Mouse (Mus musculus) G1E-ER4 (cell line): ENCODE data around the gene Atp5h. TPM values are rescaled to one million over a fixed set of nuclear protein-coding genes. Genes with fewer than 3 reads are reported as not detected.

Experiments
- GATA1 ChIP-seq: IDR thresholded peaks from one replicate; pipeline ENCODE4 v1.8.0; 2012; ENCODE audit warnings: low read length, inconsistent platforms
- polyA plus RNA-seq: library from polyadenylated mRNA; stranded (reverse); fragments of >175 nt; gene quantifications from 2 replicates; pipeline ENCODE4 v1.2.3, GENCODE M21; 2012

Gene Atp5h
- polyA plus RNA-seq, 1 experiment: 69.9 TPM

DNA sequence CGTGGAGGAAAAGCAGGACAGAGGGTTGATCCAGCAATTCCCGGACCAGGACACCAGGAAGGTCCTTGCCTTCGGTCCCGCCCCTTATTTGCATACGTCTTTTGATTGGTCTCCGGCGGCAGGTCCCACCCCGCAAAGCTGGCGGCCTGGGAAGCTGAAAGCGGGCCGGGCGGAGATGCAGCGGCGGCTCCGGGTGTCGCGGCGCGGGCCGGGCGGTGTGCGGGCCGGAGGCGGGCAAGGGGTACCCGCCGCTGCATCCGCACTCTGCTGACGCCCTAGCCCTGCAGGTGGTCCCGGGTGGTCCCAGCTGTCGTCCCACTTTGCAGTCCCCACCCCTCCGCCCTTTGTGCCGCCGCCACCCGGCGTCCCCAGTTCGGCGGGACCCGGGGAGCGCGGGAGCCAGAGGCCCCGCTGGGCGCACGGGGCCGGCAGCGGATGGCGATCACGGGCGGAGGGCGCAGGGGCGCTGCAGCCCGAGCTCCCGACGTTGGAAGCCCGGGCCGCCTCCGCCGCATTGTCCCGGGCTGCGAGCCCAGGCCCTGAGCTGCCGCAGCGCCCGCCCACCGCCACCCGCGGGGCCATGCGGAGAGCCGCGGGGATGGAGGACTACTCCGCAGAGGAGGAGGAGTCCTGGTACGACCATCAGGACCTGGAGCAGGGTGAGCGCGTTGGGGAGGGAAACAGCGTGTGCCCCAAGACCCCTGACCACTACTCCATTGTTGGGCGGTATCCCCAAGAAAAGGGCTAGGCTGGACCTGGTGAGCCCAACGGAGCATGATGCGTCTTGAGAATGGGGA lies 37.8 kb downstream of the Atp5h start, which contains the start of gene Cdr2l:
Gene Cdr2l (plus strand): TSS at position 174 of the 797 bp plus-strand sequence.
- TF ChIP-seq GATA1: no peak

DNA sequence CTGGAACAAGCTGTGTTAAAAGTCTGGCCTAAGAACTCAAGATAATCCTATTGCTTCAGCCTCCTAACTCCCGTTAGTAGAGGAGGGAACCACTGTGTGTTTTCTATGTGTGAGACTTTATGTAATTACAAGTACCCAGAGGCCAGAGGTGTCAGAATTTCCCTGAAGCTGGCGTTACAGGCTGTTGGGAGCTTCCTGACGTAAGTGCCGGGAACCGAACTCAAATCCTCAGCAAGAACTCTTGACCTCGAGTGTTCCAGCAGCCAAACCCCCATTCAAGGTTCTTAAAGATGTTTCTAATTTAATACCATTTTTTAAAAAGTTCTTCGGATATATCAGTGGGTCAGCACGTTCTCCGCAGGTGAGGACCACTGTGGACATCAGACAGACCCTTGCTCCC lies 38.5 kb downstream of the Atp5h start:
- TF ChIP-seq GATA1: no peak

DNA sequence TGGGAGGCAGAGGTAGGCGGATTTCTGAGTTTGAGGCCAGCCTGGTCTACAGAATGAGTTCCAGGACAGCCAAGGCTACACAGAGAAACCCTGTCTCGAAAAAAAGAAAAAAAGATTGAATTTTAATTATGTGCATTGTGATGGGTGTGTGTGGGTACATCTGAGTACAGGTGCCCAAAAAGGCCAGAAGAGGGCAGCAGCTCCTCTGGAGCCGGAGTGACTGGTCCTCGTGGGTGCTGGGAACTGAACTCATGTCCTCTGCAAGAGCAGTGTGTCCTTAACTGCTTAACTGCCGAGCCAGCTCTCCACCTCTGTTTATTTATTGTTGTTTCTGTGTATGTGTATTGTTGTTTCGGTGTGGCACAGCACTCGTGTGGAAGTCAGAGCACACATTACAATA lies 41.9 kb downstream of the Atp5h start:
- no peak for TF ChIP-seq GATA1

DNA sequence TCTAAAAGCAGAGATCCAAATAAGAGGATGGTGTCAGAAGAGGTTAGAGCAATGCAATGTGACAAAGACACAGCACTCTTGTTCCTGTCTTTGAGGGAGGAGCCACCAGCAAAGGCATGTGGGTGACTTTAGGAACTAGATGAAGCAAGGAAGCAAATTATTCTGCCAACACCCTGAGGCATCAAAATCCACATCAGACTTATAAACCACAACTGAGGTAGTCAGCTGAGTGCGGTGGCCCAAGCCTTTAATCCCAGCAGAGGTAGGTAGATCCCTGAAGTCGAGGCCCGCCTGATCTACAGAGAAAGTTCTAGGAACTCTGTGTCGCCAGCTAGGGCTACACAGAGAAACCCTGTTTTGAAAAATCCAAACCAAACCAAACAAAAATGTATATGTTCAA lies 42.5 kb downstream of the Atp5h start:
- TF ChIP-seq GATA1: no peak

DNA sequence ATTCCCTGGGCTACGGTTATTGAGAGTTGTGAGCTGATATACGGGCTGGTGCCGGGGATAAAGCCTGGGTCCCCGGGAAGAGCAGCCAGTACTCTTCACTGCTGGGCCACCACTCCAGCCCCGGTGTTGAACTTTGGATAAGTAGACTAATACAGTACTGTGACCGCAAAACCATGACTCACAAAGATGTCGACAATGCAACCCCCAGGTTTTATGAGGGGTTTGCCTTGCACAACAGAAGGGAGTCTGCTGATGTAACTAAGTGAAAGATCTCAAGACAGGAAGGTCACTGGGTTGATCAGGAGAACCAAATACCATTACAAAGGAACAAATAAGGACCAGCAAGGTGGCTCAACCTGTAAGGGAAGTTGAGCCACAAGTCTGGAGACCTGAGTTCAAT lies 43.0 kb downstream of the Atp5h start:
- TF ChIP-seq GATA1: no peak

DNA sequence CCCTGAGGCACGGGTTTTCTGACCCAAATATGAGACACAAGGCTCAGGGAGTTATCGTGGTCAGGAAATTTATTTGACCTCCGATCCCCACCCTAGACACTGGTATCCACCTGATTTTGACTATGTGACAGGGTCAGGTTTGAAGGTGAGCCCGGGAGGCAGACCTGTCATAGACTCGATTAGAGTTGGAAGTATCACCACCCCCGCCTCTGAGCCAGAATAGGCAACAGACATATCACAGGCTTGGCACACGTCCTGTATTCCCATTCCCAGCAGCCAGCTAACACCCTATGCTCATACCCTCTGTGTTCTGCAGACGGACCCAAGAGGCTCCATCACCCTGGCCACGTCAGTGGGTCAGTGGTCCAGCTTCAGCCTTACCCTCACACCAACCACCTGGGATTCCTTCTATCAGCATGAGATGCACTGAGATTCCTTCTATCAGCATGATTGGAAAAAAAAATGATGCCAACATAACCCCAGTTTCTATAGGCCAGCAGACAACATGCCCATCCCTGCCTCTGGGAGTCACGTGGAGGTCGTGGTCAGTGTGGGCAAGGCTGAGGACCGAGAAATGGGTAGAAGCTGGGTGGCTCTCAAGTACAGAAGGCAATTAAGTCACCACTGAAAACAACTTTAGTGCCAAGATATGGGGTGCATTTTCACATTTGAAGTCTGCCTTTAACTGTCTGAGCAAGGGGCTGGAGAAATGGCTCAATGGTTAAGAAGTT lies 44.9 kb downstream of the Atp5h start:
- no peak for TF ChIP-seq GATA1

DNA sequence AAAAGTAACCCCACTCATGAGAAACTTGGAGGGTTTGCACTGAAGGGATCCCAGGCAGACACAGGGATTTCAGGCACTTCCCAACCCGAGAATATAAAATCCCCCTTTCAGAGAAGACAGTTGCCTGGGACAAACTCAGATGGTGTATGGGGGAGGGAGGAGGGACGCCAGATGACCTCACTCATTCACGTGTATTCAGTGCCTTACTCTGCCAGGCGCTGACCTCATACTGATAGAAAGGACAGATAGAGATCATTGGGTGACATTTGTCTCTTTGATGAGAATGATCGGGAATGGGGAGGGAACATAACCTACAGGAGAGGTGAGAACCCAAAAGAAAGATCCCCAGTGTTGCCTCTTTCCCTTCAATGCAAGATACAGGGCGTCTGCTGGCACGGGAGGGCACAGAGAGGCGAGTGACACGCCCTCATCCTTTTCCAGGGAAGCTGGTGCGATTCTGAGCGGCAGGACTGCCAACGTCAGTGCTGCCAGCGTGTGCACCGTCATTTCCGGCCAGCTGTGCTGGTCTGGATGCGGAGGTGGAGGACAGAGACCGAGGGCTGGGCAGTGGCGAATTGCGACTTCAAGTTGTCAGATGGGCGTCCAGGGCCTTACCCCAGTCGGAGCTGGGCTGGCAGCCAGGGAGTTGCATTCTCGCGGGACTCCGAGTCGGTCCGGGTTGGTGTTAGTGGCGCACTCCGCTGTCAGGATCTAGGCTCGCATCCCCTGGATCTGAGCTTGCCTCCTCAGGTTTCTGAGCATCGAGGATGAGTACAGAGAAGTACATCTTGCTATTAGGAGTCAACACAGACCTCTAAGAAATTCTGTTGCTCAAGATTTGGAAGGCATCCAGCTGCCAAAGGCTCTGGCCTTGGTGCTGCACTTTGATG lies 45.7 kb downstream of the Atp5h start:
- no peak for TF ChIP-seq GATA1

DNA sequence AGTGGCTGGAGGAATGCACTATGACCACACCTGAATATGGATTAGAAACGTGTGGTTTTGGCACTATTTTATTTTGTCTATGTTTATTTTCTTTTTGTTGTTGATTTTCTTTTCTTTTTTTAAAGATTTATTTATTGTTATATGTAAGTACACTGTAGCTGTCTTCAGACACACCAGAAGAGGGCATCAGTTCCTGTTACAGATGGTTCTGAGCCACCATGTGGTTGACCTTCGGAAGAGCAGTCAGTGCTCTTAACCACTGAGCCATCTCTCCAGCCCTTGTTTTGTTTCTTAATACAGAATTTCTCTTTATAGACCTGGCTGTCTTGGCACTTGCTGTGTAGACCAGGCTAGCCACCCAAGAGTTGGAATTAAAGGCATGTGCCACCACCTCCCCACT lies 47.0 kb downstream of the Atp5h start:
- no peak for TF ChIP-seq GATA1

DNA sequence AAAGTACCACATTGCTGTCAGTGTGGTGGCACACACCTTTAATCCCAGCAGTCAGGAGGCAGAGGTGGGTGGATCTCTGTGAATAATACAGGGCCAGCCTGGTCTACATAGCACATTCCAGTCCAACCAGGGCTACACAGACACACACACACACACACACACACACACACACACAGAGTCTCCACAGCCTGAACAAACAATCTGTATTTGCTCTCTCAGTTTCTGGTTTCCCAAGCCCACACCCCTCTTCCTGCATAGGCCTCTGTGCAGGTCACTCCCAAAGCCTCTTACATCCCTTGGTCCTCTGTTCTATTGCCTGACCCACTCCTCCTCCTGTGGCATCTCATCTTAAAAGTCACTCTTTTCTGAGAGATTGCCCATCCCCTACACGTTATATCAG lies 47.7 kb downstream of the Atp5h start:
- TF ChIP-seq GATA1: no peak

DNA sequence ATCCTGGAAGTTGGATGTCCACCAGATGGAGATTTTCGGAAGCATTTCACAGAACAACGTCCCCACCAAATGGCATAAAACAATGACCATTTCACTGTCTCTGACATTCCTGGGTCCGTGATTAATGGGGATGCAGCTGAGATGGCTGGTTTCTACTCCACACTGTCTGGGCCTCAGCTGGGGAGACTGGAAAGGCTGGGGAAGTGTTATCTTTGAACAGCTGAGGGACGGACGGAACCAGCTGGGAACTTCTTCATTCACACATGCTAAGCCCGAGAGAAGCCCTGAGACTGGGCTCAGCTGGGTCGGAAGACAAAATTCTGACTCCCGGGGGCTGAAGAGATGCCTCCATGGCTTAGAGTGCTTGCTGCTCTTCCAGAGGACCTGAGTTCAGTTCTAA lies 48.4 kb downstream of the Atp5h start:
- no peak for TF ChIP-seq GATA1

DNA sequence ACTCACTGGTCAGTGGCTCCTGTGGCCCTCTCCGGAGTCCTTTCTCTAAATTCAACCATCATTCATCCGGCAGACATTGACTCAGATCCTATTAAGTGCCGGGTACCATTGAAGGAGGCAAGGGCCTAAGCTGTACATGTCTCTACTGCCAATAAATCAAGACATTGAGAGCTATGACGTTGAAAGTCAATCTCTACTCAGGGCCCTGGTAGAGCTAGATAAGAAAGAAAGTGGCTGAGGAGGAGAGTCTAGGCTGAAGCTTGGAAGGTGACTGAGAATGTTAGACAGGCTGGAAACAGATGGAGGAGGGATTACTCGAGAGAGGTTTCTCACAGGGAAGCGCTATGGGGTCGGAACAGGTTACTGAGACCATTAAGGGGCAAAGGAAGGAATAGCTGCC lies 49.4 kb downstream of the Atp5h start:
- TF ChIP-seq GATA1: no peak

DNA sequence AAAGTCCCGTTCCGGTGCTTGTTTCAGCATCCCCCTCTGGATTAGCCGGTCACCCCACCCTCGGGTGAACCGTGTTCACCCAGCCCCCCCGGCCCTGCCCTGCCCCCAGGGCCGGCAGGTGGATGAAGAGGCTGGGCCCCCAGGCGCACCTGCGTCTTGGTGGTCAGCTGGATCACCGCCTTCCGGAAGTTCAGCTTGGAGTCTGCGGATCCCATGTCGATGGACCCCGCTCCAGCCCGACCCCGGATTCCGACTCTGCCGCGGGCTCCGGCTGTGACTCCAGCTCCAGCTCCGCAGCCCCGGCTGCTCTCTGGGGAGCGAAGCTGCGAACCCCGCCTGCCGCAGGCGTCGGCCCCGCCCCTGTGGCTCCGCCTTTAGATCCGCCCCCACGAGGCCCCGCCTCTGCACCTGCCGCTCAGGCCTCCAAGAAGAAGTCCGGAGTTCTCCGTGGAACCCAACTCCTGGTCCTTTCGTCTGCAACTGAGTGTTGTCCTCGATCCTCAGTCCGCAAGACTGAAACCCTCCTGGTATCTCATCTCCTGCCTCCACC lies 52.3 kb downstream of the Atp5h start, which contains the start of gene Hid1:
Gene Hid1 (minus strand): TSS at position 362 of the 550 bp plus-strand sequence.
- no peak for TF ChIP-seq GATA1

DNA sequence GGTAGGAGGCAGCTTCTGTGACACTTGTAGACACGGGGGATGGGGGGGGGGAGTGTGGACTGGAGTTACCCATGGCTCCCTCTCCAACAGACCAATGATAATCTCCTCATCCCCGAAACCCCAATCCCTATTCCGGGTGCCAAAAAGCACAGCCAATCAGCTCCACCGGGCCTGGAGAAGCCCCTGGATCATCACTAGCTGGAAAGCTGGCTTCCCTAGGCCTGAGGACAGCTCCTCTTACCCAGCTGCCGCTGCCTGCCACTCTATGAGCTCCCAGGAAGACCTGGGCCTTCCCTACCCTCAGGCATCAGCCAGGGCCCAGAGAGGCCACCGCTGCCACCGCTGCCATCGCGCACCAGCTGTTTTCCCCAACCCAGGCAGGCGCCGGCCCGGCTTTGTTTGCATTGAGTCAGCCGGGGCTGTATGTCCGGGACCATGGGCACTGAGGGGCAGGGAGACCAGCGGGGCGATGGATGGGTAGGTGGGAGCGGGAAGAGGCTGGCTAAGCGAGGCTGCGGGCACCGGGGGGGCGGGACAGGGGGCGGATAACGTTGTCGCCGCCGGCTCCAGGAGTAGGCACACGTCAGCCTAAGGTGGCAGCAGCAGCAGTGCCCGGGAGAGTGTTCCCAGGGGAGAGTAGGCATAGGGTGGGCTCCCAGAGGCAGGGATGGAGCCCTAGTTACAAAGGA lies 52.9 kb downstream of the Atp5h start:
- no peak for TF ChIP-seq GATA1

DNA sequence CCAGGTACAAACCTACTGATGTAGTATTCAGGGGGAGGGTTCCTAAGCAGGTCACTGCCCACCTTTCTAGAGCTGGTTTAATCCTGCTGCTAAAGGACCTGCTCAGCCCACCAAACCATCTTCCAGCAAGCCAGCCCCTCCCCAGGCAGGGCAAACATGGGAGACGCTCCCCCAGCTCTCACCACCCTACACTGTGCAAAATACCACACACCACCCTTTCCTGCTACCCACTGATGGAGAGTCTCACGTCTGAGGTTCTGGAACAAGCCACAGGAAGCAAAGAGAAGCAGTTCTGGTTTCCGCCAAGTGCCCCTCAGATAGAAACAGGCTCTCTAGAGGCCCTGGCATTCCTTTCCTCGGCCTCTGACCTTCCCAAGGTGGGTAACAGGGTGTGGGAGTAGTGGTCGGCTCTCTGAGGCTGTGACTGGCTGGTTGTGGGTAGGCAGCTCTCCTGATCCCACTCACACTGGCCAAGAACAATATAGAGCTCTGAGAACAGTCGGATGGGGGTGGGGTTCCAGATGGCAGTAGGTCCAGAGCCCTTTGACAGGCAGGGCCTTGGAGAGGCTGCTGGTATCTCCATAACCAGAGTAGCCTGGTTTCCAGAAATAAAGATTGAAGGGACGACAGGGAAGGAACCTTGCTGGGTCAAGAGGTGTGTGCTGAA lies 53.6 kb downstream of the Atp5h start:
- TF ChIP-seq GATA1: no peak

Other genes with a start within 250 kb of the Atp5h start
- 19.0 and 20.7 TPM in 2 replicates for gene Tmem104, start 232.5 kb downstream of the Atp5h start, polyA plus RNA-seq
- gene Nat9, start 232.1 kb downstream of the Atp5h start, polyA plus RNA-seq: 33.7 and 35.0 TPM in 2 replicates
- not detected in 2 replicates for gene Grin2c, start 152.7 kb downstream of the Atp5h start, polyA plus RNA-seq
- 43.5 and 49.9 TPM in 2 replicates for gene Fdxr, start 142.9 kb downstream of the Atp5h start, polyA plus RNA-seq
- gene Fads6, start 122.3 kb downstream of the Atp5h start, polyA plus RNA-seq: not detected in 2 replicates
- not detected in 2 replicates for gene Otop2, start 112.8 kb downstream of the Atp5h start, polyA plus RNA-seq
- not detected in 2 replicates for gene Ush1g, start 97.9 kb downstream of the Atp5h start, polyA plus RNA-seq
- not detected in 2 replicates for gene Otop3, start 85.2 kb downstream of the Atp5h start, polyA plus RNA-seq
- gene Hid1, start 52.2 kb downstream of the Atp5h start, polyA plus RNA-seq: not detected in 2 replicates
- not detected in 2 replicates for gene Cdr2l, start 38.0 kb downstream of the Atp5h start, polyA plus RNA-seq
- gene Mrpl58, start 16.2 kb downstream of the Atp5h start, polyA plus RNA-seq: 63.1 and 82.2 TPM in 2 replicates
- 21.0 and 30.9 TPM in 2 replicates for gene Kctd2, start 166 bp upstream of the Atp5h start, polyA plus RNA-seq
- not detected in 2 replicates for gene Trim80, start 20.6 kb upstream of the Atp5h start, polyA plus RNA-seq
- gene Slc16a5, start 42.5 kb upstream of the Atp5h start, polyA plus RNA-seq: not detected in 2 replicates
- gene Armc7, start 55.7 kb upstream of the Atp5h start, polyA plus RNA-seq: 22.5 and 23.0 TPM in 2 replicates
- 142 and 157 TPM in 2 replicates for gene Nt5c, start 71.9 kb upstream of the Atp5h start, polyA plus RNA-seq
- 254 and 306 TPM in 2 replicates for gene Jpt1, start 94.4 kb upstream of the Atp5h start, polyA plus RNA-seq
- 337 and 347 TPM in 2 replicates for gene Sumo2, start 116.3 kb upstream of the Atp5h start, polyA plus RNA-seq
- gene Nup85, start 144.5 kb upstream of the Atp5h start, polyA plus RNA-seq: 55.2 and 57.4 TPM in 2 replicates
- gene Mrps7, start 184.0 kb upstream of the Atp5h start, polyA plus RNA-seq: 66.9 and 85.8 TPM in 2 replicates
- gene Gga3, start 184.1 kb upstream of the Atp5h start, polyA plus RNA-seq: 73.5 and 127 TPM in 2 replicates
- gene Mif4gd, start 193.0 kb upstream of the Atp5h start, polyA plus RNA-seq: 30.0 and 42.5 TPM in 2 replicates
- 23.0 and 23.2 TPM in 2 replicates for gene Slc25a19, start 208.3 kb upstream of the Atp5h start, polyA plus RNA-seq